Mouse (Mus musculus) hindbrain, embryonic 10.5 days (tissue): ENCODE measurements at regions not wholly inside any gene's neighbourhood (a gene's known extent, or its start where the extent isn't known, plus 50 kb on each side); places are given as distances from the start of the nearest gene placed in this dataset.

Experiments used
- DNase-seq: peaks from one replicate; pipeline ENCODE4 v3.0.0-alpha.2; 2017; ENCODE audit warnings: low spot score
- H3K27ac ChIP-seq: fragments of 300-500 bp; sonication (generic); 2 replicates; pipeline ENCODE4 v1.5.1; 2016; ENCODE audit warnings: mild to moderate bottlenecking, moderate library complexity
- H3K27me3 ChIP-seq: fragments of 300-500 bp; sonication (generic); 2 replicates; pipeline ENCODE4 v1.6.1; 2016; ENCODE audit warnings: mild to moderate bottlenecking; ENCODE audit not compliant: poor library complexity, insufficient read depth, severe bottlenecking
- H3K36me3 ChIP-seq: fragments of 300-500 bp; sonication (generic); 2 replicates; pipeline ENCODE4 v1.6.1; 2016; ENCODE audit warnings: mild to moderate bottlenecking, moderate library complexity
- H3K4me1 ChIP-seq: fragments of 300-500 bp; sonication (generic); replicated peaks from 2 replicates; pipeline ENCODE4 v1.6.1; 2016; ENCODE audit warnings: mild to moderate bottlenecking
- H3K4me3 ChIP-seq: fragments of 300-500 bp; sonication (generic); 2 replicates; pipeline ENCODE4 v1.5.1; 2016; ENCODE audit warnings: mild to moderate bottlenecking, moderate library complexity
- H3K9me3 ChIP-seq: fragments of 300-500 bp; sonication (generic); 2 replicates; pipeline ENCODE4 v1.6.1; 2016; ENCODE audit warnings: mild to moderate bottlenecking, moderate library complexity
- WGBS: fragments of 180-500 bp; shearing (Covaris S2); methylation state at CpG from one replicate; pipeline ENCODE4 v1.1.7; 2016; 5-methylcytosine and 5-hydroxymethylcytosine counted together

DNA sequence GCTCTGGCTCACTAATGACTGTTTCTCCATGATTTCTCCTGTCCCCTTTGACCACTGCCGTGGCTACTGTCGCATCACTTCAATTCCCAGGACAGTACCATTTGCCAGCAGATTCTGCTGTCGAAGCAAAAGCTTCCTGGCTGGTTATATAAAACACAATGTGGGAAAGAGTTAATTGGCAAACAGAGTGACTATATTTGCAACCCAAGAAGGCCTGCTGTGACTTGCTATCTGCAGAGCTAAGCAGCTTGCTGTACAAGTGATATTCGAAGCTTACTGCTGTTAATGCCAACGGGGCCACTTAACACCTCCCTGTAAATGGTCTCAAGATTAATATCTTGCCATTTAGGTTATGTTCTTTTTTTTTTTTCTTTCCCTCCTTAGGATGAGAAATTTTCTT lies 242.2 kb upstream of the A1bg start:
- H3K27me3 ChIP-seq = no peaks in the 10 kb centered on the region
- no peaks in the 10 kb centered on the region for H3K36me3 ChIP-seq
- 0 out of 2 replicates have a peak, but pooled peaks cover 5% of the 10 kb centered on the region for H3K4me1 ChIP-seq
- H3K9me3 ChIP-seq = no peaks in the 10 kb centered on the region
- DNase-seq = no peak
- no peak overlapping the region for H3K4me3 ChIP-seq
- no peak overlapping the region for H3K27ac ChIP-seq
- 70% methylated on average over 5 of the region's 5 CpGs for WGBS

DNA sequence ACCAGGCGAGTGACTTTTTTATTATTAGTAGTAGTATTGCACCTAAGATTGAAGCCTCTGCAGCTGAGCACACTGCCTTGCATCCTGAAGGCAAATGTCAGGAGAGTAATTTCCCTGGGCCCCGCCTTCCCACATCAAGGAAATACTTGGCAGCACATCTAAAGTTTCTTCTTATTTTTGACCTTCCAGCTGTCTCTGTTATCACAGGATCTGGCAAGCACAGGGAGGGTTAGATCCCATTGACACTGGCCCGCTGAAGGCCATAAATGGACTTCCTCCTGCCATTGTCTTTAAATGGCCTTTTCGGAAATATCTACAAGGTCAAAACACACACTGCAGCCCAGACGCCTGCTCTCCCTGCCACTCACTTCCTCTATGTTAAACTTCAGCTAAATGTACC lies 238.6 kb upstream of the A1bg start:
- Histone ChIP-seq H3K27ac (no peak overlapping the region), H3K27me3 (no peaks in the 10 kb centered on the region; the same call in 1 of the 2 replicates), H3K4me3 (no peak overlapping the region), H3K9me3 (no peaks in the 10 kb centered on the region), H3K36me3 (no peaks in the 10 kb centered on the region), H3K4me1 (peaks cover 13% of the 10 kb centered on the region)
- DNase-seq = no peak
- WGBS = 77% methylated on average over 5 of the region's 5 CpGs

DNA sequence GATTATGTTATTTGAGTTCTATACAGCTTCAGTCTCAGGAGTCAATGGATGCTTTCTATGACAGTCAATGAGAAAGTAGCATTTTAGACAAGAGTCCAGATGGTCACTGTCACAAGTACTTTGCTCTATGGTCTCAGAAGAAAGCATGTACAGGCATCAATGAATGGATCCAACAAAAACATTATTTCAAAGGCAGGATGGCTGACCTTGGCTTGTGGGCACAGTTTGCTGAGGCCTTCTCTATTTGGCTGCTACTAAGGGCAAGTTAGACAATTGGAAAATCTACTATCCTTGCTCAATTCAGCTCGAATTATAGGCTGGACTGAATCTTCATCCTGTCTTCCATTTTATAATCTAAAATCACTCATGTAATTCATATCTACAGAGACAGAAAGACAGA lies 237.9 kb upstream of the A1bg start:
- Histone ChIP-seq H3K27me3 (no peaks in the 10 kb centered on the region; the same call in 1 of the 2 replicates), H3K4me1 (peaks cover 13% of the 10 kb centered on the region), H3K36me3 (no peaks in the 10 kb centered on the region), H3K9me3 (no peaks in the 10 kb centered on the region), H3K4me3 (no peak overlapping the region), H3K27ac (no peak overlapping the region)
- DNase-seq = no peak
- WGBS = 77% methylated on average over 1 of the region's 1 CpGs

DNA sequence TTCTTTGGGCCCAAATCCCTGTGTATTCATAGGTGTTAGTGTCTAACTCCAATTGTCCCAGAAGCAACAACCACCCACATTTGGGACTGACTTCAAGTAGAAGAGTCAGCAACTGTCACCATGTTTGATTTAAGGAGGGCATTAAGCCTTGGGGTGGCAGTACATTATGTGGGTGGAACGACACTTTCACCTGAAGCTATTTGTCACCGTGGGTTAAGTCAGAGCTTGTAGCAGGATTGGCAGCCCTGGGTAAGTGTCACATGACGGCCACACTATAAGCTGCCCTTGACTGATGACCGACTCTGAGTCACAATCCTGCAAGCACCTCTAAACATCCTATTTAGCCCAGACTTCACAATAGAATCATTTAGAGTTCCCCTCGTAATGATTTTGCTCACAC lies 236.7 kb upstream of the A1bg start:
- no peaks in the 10 kb centered on the region for H3K9me3 ChIP-seq
- 90% methylated on average over 5 of the region's 5 CpGs for WGBS

DNA sequence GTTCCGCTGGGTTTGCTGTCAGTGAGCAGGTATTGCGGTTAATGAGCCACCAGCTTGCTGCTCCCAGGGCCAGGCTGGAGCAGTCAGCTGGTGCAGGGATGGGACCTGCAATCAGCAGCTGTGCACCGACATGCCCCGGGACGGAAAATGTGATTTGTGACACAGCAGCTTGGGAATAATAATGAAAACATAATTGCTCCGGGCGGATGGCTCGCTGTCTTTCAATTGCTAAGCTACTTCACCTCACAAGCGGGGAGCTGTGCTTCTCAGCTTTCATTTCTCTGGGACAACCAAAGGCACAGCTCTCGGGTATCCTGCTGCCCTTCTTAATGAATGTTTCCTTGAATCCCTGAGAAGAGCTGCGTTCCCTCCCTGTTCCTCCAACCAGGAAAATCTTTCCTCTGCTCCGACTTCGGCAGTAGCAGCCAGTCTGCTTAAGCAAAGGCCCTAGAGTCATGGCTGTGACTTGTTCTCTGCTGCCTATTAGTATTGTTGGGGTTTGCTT lies 235.3 kb upstream of the A1bg start:
- H3K36me3 ChIP-seq = no peaks in the 10 kb centered on the region
- H3K27me3 ChIP-seq = no peaks in the 10 kb centered on the region; the same call in 1 of the 2 replicates
- peak; percentile 57 for DNase-seq
- 23% methylated on average over 13 of the region's 13 CpGs for WGBS
- H3K9me3 ChIP-seq = no peaks in the 10 kb centered on the region
- H3K4me3 ChIP-seq = peak overlapping the region; percentile 48
- H3K27ac ChIP-seq = peak overlapping the region; percentile 79
- peaks cover 8% of the 10 kb centered on the region for H3K4me1 ChIP-seq

More for the DNA sequence above, 236.7 kb upstream of the A1bg start:
- Histone ChIP-seq H3K4me3 (no peak overlapping the region), H3K27ac (no peak overlapping the region), H3K4me1 (peaks cover 8% of the 10 kb centered on the region), H3K36me3 (no peaks in the 10 kb centered on the region), H3K27me3 (no peaks in the 10 kb centered on the region; the same call in 1 of the 2 replicates)
- no peak for DNase-seq

DNA sequence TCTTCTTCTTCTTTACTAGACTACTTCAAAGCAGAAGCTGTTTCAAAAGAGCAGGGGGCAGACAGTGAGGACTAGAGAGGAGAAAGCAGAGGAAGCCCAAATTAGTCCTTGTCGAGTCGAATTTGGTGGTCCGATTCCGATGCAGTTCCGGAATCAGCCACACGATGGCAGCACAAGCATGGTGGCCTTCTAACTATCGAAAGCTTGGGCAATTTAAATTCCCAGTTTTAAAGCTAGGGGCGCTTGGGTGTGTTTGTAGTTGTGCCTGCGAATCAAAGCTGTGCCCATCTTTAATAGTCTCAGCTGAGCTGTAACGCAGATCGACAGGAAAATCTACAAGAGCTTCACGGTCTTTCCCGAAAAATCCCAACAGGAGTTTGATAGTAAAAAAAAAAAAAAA lies 234.7 kb upstream of the A1bg start:
- Histone ChIP-seq H3K4me1 (peaks cover 8% of the 10 kb centered on the region), H3K27me3 (no peaks in the 10 kb centered on the region; the same call in 1 of the 2 replicates), H3K27ac (no peak overlapping the region), H3K4me3 (peak overlapping the region; percentile 48), H3K9me3 (no peaks in the 10 kb centered on the region), H3K36me3 (no peaks in the 10 kb centered on the region)
- peak; percentile 90 for DNase-seq
- WGBS = 11% methylated on average over 13 of the region's 13 CpGs

DNA sequence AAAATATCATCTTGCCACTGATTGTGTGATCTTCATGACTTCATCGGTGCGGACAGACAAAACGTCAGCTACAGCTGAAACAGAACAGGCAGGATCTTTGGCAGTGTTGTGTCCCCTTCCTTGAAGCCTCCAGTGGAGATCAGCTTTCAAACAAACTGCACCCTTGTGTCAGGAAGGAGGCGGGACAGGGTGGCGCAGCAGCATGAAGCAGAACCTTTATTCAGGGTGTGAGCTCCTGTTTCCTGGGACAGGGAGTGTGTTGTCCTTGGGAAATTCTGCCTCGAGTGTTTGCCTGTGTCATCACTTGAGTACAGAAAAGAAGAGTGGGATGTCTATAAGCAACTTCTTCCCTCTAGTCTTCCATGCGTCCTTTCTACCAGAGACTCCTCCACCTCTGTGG lies 232.7 kb upstream of the A1bg start:
- H3K27me3 ChIP-seq = no peaks in the 10 kb centered on the region; the same call in 1 of the 2 replicates
- peaks cover 8% of the 10 kb centered on the region for H3K4me1 ChIP-seq
- no peak for DNase-seq
- no peaks in the 10 kb centered on the region for H3K9me3 ChIP-seq
- no peaks in the 10 kb centered on the region for H3K36me3 ChIP-seq
- no peak overlapping the region for H3K4me3 ChIP-seq
- H3K27ac ChIP-seq = no peak overlapping the region
- 62% methylated on average over 7 of the region's 7 CpGs for WGBS

DNA sequence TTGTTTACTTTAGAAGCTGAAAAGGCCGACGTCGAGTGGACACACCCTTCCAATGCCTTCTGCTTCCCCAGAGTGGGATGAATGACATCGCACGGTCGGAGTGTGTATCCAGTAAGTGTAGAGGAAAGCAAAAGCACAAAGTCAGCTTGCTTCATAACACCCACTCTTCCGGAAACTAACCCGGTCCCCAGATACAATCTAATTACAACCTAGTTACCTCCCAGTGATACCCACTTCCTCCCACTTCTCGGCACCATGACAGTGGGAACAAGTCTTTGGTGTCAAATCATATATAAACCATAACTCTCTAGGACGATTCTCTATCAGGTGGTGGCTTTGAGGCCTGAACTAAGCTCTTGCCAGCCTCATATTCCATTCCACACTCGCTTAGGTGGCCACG lies 231.4 kb upstream of the A1bg start:
- WGBS = 85% methylated on average over 12 of the region's 12 CpGs
- H3K4me1 ChIP-seq = peaks cover 8% of the 10 kb centered on the region
- H3K4me3 ChIP-seq = no peak overlapping the region
- H3K27ac ChIP-seq = no peak overlapping the region
- DNase-seq = no peak
- no peaks in the 10 kb centered on the region for H3K36me3 ChIP-seq
- no peaks in the 10 kb centered on the region for H3K9me3 ChIP-seq
- H3K27me3 ChIP-seq = no peaks in the 10 kb centered on the region; the same call in 1 of the 2 replicates

DNA sequence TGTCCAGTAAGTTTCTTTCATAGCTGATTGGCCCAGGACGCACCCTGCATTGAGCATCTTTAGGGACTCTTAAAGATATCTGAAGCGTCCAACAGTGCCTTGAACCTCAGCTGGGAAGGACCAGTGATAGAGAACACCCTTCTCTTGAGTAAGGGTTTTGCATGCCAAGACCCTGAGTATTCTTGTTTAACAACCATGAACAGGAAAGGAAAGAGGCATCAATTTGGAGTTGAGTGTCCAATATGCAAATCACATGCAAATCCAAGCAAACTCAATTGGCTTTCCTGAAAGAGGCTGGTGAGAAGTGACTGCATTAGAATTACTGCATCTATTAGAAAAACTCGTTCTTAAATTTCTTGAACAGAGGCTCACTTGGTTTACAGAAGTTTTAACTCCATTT lies 220.0 kb upstream of the A1bg start:
- 75% methylated on average over 3 of the region's 3 CpGs for WGBS
- Histone ChIP-seq H3K4me3 (no peak overlapping the region), H3K4me1 (no peaks in the 10 kb centered on the region), H3K27me3 (no peaks in the 10 kb centered on the region), H3K9me3 (no peaks in the 10 kb centered on the region), H3K27ac (no peak overlapping the region), H3K36me3 (no peaks in the 10 kb centered on the region)
- no peak for DNase-seq

DNA sequence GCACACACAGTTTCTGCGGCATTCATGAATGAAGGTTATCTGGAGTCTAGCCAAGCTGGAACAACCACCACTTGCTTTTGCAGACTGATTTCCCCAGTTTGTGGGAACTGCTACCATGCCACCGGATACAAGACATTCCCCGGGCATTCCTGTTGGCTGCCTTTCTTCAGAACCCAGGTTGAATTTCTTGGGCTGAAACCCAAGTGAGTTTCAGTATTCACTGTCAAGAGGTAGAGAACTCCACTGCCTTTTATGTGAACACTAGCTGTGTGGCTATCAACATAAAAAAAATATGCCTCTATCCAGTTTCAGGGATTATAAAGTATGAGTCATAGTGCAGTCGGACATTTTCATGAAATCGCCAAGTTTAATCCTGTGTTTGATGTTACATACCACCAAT lies 216.3 kb upstream of the A1bg start:
- H3K4me3 ChIP-seq = no peak overlapping the region
- H3K27ac ChIP-seq = no peak overlapping the region
- peaks cover 4% of the 10 kb centered on the region for H3K4me1 ChIP-seq
- DNase-seq = no peak
- no peaks in the 10 kb centered on the region for H3K36me3 ChIP-seq
- H3K9me3 ChIP-seq = no peaks in the 10 kb centered on the region
- 93% methylated on average over 5 of the region's 5 CpGs for WGBS
- no peaks in the 10 kb centered on the region for H3K27me3 ChIP-seq

DNA sequence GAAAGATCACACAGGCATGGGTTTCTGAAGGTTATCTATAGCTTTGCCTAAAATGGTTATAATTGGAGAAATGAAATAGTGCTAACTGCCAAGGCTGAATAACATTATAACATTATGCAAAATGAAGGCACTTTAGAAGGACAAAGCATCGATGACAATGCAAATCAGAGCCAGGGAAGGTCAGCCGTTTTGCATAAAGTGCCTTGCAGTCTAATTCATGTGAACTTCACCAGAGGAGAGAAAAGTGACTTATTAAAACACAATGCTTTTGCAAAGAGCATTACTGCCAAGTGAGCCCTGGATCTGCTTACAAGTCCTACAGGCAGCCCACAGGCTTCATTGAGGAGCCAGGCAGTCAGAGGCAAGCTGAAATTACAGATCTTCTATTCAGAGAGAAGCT lies 214.0 kb upstream of the A1bg start:
- Histone ChIP-seq H3K4me3 (no peak overlapping the region), H3K27ac (0 out of 2 replicates have a peak overlapping the region, but pooled peaks have one; percentile 16), H3K9me3 (no peaks in the 10 kb centered on the region), H3K27me3 (no peaks in the 10 kb centered on the region), H3K36me3 (no peaks in the 10 kb centered on the region), H3K4me1 (peaks cover 7% of the 10 kb centered on the region)
- no peak for DNase-seq
- 65% methylated on average over 2 of the region's 2 CpGs for WGBS

DNA sequence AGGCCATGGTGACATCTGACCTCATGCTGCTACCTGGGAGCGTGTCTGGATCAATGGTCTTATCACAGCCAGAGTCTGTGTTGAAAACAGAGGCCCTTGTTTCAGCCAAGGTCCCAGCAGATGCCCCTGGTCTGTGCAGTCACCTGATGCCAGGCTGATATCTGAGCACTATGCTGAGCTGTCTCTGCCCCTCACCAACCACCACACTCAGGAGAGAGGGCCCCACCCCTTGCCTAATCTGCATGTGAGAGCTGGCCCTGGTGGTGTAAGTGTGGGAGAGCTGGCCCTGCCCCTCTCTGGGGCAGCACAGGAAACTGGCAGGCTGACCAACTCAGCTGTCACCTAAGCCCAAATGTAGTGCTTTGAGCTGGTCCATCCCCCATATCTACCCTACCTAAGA lies 210.5 kb upstream of the A1bg start:
- H3K27me3 ChIP-seq = no peaks in the 10 kb centered on the region
- H3K27ac ChIP-seq = no peak overlapping the region
- no peak overlapping the region for H3K4me3 ChIP-seq
- no peaks in the 10 kb centered on the region for H3K36me3 ChIP-seq
- peaks cover 7% of the 10 kb centered on the region for H3K4me1 ChIP-seq
- no peak for DNase-seq
- 71% methylated on average over 1 of the region's 1 CpGs for WGBS
- no peaks in the 10 kb centered on the region for H3K9me3 ChIP-seq

DNA sequence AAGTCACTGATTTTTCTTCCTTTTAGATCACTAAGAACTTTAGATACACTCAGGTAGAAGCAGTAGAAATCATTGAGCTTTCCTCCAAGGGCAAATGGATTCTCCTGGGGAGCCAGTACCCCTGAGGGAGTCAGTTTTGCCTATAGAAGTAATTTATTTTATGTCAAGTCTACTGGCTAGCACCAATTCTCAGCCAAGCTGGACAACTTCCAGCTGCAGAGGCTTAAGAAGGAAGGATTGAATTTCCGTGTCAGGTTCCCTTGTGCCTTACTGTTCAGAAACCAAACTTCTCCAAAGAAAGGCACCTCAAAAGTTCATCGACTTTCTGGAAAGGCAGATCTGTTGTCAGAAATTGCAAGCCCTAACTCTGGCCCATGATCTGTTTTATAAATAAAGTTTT lies 205.2 kb upstream of the A1bg start:
- H3K9me3 ChIP-seq = no peaks in the 10 kb centered on the region
- no peaks in the 10 kb centered on the region for H3K27me3 ChIP-seq
- DNase-seq = no peak
- H3K27ac ChIP-seq = no peak overlapping the region
- H3K36me3 ChIP-seq = no peaks in the 10 kb centered on the region
- 78% methylated on average over 2 of the region's 2 CpGs for WGBS
- no peaks in the 10 kb centered on the region for H3K4me1 ChIP-seq
- H3K4me3 ChIP-seq = no peak overlapping the region

DNA sequence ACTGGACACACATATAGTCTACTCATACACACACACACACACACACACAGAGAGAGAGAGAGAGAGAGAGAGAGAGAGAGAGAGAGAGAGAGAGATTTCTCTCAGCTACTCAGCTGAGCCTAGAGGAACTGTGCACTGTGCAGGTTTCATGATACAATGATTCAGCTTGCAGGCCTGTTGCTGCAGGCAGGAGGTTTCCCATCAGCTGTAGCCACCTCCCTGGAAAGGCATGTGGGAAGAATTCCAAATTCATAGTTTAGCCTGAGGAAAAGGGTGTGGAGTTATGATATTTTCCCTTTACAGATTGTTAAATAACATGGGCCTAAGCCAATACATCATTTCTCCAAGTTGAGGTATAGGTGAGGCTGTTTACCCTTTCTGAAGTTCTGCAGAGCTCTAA lies 204.3 kb upstream of the A1bg start:
- H3K27me3 ChIP-seq = no peaks in the 10 kb centered on the region

More for the DNA sequence above, 204.3 kb upstream of the A1bg start:
- no peaks in the 10 kb centered on the region for H3K9me3 ChIP-seq
- no peak overlapping the region for H3K27ac ChIP-seq
- H3K4me3 ChIP-seq = no peak overlapping the region
- no peaks in the 10 kb centered on the region for H3K36me3 ChIP-seq
- DNase-seq = no peak
- H3K4me1 ChIP-seq = no peaks in the 10 kb centered on the region
